Mouse (Mus musculus): ENCODE data around the gene Axl. TPM values are rescaled to one million over a fixed set of nuclear protein-coding genes. Genes with fewer than 3 reads are reported as not detected.

Axl gene
- polyA plus RNA-seq, 1 experiment from 2014 or later = 27.6 TPM

DNA sequence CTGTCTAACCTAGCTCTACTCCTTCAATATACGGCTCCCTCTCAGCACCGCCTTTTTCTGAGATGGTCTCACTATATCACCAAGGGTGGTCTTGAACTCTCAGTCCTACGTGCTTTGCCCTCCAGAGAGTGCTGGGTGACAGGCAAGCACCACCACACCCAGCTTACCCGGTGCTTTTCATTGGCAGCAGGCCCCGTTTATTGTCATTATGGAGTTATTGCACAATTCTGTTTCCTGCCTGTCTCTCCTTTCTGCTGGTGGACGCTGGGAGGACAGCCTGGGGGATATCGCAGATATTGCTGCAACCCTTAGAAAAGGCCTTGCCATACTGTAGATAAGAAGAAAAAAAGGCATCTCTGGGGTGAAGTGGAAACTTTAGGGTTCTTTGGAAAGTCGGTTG, 2.1 kb upstream of the Axl start:
- Histone ChIP-seq H3K9me3 (replicated peaks) (no peaks in the 10 kb centered on the region), H3K27me3 (replicated peaks) (no peaks in the 10 kb centered on the region), H3K27ac (replicated peaks) (no peak overlapping the region), H3K36me3 (no peaks in the 10 kb centered on the region), H3K9ac (replicated peaks) (no peak overlapping the region), H3K4me1 (peaks cover 11% of the 10 kb centered on the region), H3K4me2 (no peak overlapping the region), H3K4me3 (replicated peaks) (no peak overlapping the region)
- ATAC-seq (ENCODE audit: low FRiP score) = no peak
- 73% methylated on average over 8 of the region's 8 CpGs for WGBS

DNA sequence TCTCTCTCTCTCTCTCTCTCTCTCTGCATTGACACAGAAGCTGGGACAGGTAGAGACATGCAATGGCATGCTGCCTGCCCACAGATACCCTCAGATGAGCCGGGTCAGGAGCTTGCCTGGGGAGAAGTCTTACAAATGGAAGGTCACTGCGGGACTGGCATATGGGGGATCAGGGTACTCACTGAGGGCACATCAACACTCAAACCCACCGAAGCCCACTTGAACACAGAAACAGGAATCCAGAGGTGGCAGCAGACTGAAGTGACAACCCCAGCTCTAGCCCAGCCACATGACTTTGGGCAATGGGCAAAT, 580 bp upstream of the Axl start:
- H3K27me3 ChIP-seq (replicated peaks) = no peaks in the 10 kb centered on the region
- no peaks in the 10 kb centered on the region for H3K9me3 ChIP-seq (replicated peaks)
- no peak; the same call in 1 of the 2 replicates for ATAC-seq (ENCODE audit: low FRiP score)
- H3K4me2 ChIP-seq = peak overlapping the region; percentile 65
- peak overlapping the region; percentile 42; the same call in 1 of the 2 replicates for H3K4me3 ChIP-seq (replicated peaks)
- H3K27ac ChIP-seq (replicated peaks) = peak overlapping the region; percentile 3; the same call in 1 of the 2 replicates
- 26% methylated on average over 3 of the region's 3 CpGs for WGBS
- peaks cover 11% of the 10 kb centered on the region for H3K4me1 ChIP-seq
- no peak overlapping the region for H3K9ac ChIP-seq (replicated peaks)
- no peaks in the 10 kb centered on the region for H3K36me3 ChIP-seq

DNA sequence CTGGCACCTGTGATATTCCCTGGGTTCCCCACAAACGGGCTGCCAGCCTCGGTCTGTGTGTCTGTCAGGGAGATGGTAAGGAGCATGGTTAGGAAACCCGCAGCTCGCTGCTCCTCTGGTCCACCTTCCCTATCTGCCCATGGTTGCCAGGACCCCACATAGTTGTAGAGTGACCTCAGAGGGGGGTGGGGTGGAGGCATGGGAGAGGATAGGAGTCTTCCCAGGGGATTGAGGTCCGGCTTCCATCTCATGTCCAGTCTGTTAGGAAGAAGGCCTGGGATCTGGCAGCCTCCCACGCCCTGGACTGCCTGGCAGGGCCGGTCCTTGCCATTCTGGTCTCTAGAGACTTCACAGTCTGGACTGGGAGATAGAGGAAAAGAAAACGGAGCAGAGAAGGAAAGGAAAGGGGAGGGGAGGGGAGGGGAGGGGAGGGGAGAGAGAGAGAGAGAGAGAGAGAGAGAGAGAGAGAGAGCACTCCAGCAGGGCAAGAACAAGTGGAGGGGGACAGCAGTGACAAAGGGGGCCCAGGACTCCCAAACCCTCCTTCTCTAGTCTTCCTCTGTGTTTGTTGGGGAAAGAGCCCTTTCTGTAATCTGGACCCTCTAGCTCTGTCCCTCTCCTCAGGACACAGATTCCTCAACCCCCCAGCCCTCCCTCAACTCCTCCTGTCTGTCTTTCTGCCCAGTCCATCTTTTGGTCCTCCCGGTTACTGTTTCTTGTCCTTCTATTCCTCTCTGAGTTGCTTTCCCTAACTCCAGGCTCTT, 867 bp downstream of the Axl start:
- WGBS = 35% methylated on average over 8 of the region's 9 CpGs
- ATAC-seq (ENCODE audit: low FRiP score) = peak; percentile 25; the same call in 1 of the 2 replicates
- Histone ChIP-seq H3K4me3 (replicated peaks) (peak overlapping the region; percentile 42), H3K27ac (replicated peaks) (peak overlapping the region; percentile 65), H3K27me3 (replicated peaks) (no peaks in the 10 kb centered on the region), H3K9me3 (replicated peaks) (no peaks in the 10 kb centered on the region), H3K4me1 (peaks cover 11% of the 10 kb centered on the region), H3K4me2 (peak overlapping the region; percentile 65), H3K36me3 (no peaks in the 10 kb centered on the region), H3K9ac (replicated peaks) (peak overlapping the region; percentile 40; the same call in 1 of the 2 replicates)

DNA sequence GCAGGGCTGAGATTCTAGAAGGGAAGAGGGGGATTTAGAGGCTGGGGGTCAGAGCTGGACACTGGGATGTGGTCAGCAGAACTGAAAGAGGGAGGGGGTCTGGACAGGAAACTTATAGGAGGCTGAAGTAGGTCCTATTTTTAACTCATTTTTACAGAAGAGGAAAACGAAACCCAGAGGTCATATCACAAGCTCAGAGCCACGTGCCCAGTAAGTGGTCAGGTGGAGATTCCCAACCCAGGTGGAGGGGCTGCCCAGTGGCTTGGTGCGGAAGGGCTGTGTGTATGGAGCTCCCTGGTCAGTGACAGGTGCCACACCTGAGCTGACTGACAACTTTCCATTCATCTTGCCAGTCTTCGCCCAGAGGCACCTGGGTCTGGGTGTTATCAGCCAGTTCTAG, 1.5 kb downstream of the Axl start:
- Histone ChIP-seq H3K9me3 (replicated peaks) (no peaks in the 10 kb centered on the region), H3K36me3 (no peaks in the 10 kb centered on the region), H3K27ac (replicated peaks) (no peak overlapping the region), H3K4me1 (peaks cover 15% of the 10 kb centered on the region), H3K27me3 (replicated peaks) (no peaks in the 10 kb centered on the region), H3K4me2 (peak overlapping the region; percentile 65; the same call in 1 of the 2 replicates), H3K9ac (replicated peaks) (no peak overlapping the region), H3K4me3 (replicated peaks) (no peak overlapping the region)
- WGBS = 78% methylated on average over 4 of the region's 4 CpGs
- ATAC-seq (ENCODE audit: low FRiP score) = no peak

DNA sequence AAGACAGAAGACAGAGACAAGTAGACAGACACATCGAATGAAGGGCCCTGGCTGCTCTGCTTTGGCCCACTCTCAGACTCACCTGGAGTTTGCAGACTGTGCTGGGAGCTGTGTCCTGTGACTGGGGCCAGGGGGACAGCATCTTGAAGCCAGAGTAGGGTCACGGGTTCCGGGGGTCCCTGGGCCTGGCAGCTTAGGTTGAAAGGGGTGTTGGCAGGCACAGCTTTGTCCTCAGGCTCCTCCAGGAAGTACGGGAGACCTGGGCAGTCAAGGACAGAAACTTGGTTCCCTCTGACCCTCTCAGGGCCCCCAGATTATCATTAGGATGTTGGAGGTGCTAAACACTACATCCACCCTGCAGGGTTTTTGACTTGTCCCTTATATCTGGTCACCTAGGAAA, 2.8 kb downstream of the Axl start:
- Histone ChIP-seq H3K4me2 (no peak overlapping the region), H3K4me1 (peaks cover 26% of the 10 kb centered on the region), H3K9ac (replicated peaks) (no peak overlapping the region), H3K4me3 (replicated peaks) (no peak overlapping the region), H3K9me3 (replicated peaks) (no peaks in the 10 kb centered on the region), H3K27ac (replicated peaks) (no peak overlapping the region), H3K36me3 (no peaks in the 10 kb centered on the region), H3K27me3 (replicated peaks) (no peaks in the 10 kb centered on the region)
- ATAC-seq (ENCODE audit: low FRiP score) = no peak
- WGBS = 76% methylated on average over 4 of the region's 4 CpGs

DNA sequence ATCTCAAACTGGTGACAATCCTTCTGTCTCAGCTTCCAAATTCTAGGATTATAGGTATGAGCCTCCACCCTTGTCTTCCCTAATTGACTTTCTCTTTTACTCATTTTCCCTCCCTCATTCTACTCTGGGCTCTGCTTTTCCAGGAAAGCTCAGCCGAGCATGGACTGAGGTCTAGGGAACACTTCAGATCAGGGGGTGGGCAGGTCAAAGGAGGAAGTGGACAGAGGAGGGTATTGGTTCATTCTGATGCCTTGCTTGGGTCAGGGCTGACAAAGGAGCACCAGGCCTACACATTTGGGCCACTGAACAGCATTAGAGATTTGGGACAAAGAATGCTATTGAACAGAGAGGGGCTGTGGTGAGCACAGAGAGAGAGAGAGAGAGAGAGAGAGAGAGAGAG, 3.7 kb downstream of the Axl start:
- no peaks in the 10 kb centered on the region for H3K27me3 ChIP-seq (replicated peaks)
- WGBS = 42% methylated on average over 1 of the region's 1 CpGs
- no peaks in the 10 kb centered on the region for H3K9me3 ChIP-seq (replicated peaks)
- no peak overlapping the region for H3K4me3 ChIP-seq (replicated peaks)
- H3K27ac ChIP-seq (replicated peaks) = no peak overlapping the region
- no peak overlapping the region for H3K9ac ChIP-seq (replicated peaks)
- H3K36me3 ChIP-seq = no peaks in the 10 kb centered on the region
- no peak for ATAC-seq (ENCODE audit: low FRiP score)
- H3K4me1 ChIP-seq = peaks cover 26% of the 10 kb centered on the region
- H3K4me2 ChIP-seq = no peak overlapping the region

DNA sequence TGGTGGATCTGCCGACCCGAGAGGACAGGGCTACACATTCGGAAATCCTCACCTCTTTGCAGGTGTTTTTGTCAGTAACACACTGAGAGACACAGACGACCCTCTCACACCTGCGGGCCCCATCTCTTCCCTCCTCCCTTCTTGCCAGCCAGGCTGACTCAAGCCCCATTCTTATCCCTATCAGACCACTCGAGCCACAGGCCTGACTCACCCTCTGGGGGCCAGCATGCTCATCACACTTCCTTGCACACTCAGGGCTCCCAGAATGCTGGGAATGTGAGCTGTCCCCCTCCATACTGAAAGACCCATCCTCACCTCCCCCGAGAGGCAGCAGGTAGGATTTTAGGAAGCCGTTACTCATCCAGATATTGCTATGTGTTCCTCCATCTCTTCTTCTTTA, 4.8 kb downstream of the Axl start:
- no peak for ATAC-seq (ENCODE audit: low FRiP score)
- Histone ChIP-seq H3K27ac (replicated peaks) (no peak overlapping the region), H3K9ac (replicated peaks) (no peak overlapping the region), H3K4me2 (no peak overlapping the region), H3K4me3 (replicated peaks) (no peak overlapping the region), H3K36me3 (no peaks in the 10 kb centered on the region), H3K27me3 (replicated peaks) (no peaks in the 10 kb centered on the region), H3K4me1 (peaks cover 26% of the 10 kb centered on the region), H3K9me3 (replicated peaks) (no peaks in the 10 kb centered on the region)
- WGBS = 74% methylated on average over 8 of the region's 8 CpGs

DNA sequence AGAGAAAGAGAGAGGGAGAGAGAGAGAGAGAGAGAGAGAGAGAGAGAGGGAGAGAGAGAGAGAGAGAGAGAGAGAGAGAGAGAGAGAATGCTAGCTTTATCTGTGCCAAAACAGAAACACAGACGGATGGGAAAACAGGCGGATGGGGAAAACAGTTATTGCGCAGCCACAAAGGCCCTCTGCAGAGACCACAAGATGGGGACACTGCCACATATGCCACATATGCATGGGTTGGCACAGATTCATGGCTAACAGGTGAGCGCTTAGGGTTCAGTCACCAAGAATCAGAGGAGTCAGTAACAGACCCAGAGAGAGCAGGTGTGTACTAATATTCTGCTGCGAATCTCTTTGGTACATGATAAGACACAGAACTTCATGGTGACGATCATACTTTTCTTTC, 5.8 kb downstream of the Axl start:
- Histone ChIP-seq H3K4me2 (no peak overlapping the region), H3K4me3 (replicated peaks) (no peak overlapping the region), H3K36me3 (no peaks in the 10 kb centered on the region), H3K9me3 (replicated peaks) (no peaks in the 10 kb centered on the region), H3K9ac (replicated peaks) (no peak overlapping the region), H3K4me1 (peaks cover 16% of the 10 kb centered on the region), H3K27ac (replicated peaks) (no peak overlapping the region), H3K27me3 (replicated peaks) (no peaks in the 10 kb centered on the region)
- no peak for ATAC-seq (ENCODE audit: low FRiP score)
- 63% methylated on average over 6 of the region's 6 CpGs for WGBS

DNA sequence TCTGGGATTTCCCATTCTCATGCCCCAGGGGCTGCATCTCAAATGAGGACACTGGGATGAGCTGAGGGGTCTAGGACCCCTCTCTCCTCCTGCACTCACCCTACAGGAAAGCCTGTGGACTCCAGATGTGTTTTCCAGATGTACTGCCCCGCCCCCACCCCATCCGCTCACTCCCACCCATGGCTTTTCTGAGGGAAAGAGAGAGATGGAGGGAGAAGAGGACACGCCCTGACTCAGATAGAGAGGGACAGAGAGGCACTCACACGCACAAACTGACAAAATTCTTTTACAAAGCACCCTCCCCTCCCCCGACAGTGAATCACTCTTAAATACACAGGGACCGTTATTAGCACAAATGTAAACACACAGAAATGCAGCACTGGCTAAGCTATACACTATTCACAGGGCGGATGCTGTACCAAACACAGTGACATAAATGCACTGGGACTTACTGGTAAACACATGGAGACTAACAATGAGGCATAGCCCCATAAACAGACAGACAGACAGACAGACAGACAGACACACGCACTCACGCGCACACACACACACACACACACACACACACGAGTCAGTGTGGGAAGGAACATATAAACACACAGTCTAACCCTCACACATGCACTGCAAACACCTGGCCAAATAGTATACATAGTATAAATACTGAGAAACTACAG, 6.4 kb downstream of the Axl start:
- Histone ChIP-seq H3K27me3 (replicated peaks) (no peaks in the 10 kb centered on the region), H3K36me3 (no peaks in the 10 kb centered on the region), H3K9me3 (replicated peaks) (no peaks in the 10 kb centered on the region), H3K4me1 (peaks cover 16% of the 10 kb centered on the region), H3K9ac (replicated peaks) (peak overlapping the region; percentile 48), H3K27ac (replicated peaks) (peak overlapping the region; percentile 45; the same call in 1 of the 2 replicates), H3K4me2 (peak overlapping the region; percentile 73), H3K4me3 (replicated peaks) (peak overlapping the region; percentile 37)
- 46% methylated on average over 11 of the region's 11 CpGs for WGBS
- ATAC-seq (ENCODE audit: low FRiP score) = peak; percentile 53

DNA sequence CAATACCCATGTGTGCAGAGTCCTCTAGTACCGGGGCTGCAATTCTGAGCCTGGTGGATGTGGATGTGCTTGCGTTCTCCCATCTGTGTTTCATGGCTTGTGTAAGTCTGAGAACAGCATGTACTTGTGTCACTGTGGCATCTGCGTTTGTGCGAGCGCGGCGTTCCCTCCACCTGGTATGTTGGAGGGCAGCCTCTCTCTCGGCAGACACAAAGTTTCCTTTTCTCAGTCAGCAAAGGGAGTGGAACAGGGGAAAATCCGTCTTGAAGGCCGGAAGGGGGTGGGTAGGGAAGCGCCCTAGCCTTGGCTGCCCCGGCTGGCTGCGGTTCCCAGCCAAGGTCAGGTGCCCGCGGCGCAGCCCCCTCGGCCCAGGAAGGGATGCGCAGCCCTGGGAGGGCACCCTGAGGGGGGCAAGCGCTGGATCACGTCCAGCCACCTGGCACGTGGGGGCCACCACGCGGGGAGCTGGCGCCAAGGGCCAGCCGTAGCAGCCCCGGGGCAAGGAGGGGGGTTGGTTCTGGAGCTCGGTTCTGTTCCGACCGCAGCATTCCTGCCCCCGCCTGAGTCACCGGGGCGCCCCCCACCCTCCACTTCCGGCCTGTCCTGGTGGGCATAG, 7.1 kb downstream of the Axl start:
- WGBS = 9% methylated on average over 32 of the region's 33 CpGs
- H3K27me3 ChIP-seq (replicated peaks) = no peaks in the 10 kb centered on the region
- no peaks in the 10 kb centered on the region for H3K36me3 ChIP-seq
- ATAC-seq (ENCODE audit: low FRiP score) = peak; percentile 63
- H3K4me3 ChIP-seq (replicated peaks) = peak overlapping the region; percentile 37
- H3K4me2 ChIP-seq = peak overlapping the region; percentile 73
- peak overlapping the region; percentile 45; the same call in 1 of the 2 replicates for H3K27ac ChIP-seq (replicated peaks)
- peak overlapping the region; percentile 48 for H3K9ac ChIP-seq (replicated peaks)
- H3K4me1 ChIP-seq = peaks cover 16% of the 10 kb centered on the region
- H3K9me3 ChIP-seq (replicated peaks) = no peaks in the 10 kb centered on the region

DNA sequence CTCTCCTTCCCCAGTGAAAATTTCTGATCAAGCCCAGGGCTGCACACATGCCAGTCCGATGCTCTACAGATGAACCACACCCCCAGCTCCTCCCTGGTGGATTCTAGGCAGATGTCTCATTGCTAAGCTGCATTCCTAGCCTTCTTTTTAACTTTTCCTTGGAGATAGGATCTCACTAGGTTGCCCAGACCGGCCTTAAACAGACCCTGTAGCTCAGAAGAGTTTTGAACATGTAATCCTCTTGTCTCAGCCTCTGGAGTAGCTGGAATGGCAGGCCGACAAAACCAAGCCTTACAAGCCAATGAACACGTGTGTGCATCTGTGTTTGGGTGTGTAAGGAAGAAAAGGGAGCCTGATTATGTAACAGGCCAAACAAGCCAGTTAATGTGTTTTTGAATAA, 7.8 kb downstream of the Axl start:
- 46% methylated on average over 4 of the region's 4 CpGs for WGBS
- Histone ChIP-seq H3K9me3 (replicated peaks) (no peaks in the 10 kb centered on the region), H3K36me3 (no peaks in the 10 kb centered on the region), H3K9ac (replicated peaks) (no peak overlapping the region), H3K4me1 (peaks cover 16% of the 10 kb centered on the region), H3K4me2 (no peak overlapping the region), H3K27ac (replicated peaks) (0 out of 2 replicates have a peak overlapping the region, but pooled peaks have one; percentile 45), H3K4me3 (replicated peaks) (no peak overlapping the region), H3K27me3 (replicated peaks) (no peaks in the 10 kb centered on the region)
- no peak for ATAC-seq (ENCODE audit: low FRiP score)

DNA sequence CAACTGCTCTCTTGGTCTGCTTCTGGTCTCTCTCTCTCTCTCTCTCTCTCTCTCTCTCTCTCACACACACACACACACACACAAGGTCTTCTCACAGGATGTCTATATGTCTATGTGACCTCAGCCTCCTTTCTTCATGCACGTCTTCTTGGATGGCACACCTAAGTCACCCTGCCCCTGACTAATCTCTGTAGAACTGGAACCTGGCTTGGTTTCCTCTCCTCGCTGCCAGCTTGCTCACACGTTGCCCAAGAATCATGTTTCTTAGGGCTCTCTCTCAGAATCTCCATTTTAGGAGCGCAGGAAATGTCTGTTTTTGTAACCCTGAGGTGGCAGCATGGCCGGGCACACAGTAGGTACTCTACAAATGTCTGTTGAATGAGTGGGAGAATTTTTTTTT, 8.5 kb downstream of the Axl start:
- ATAC-seq (ENCODE audit: low FRiP score) = no peak
- H3K27ac ChIP-seq (replicated peaks) = no peak overlapping the region
- H3K4me1 ChIP-seq = peaks cover 16% of the 10 kb centered on the region
- no peaks in the 10 kb centered on the region for H3K27me3 ChIP-seq (replicated peaks)
- H3K36me3 ChIP-seq = no peaks in the 10 kb centered on the region
- H3K9ac ChIP-seq (replicated peaks) = no peak overlapping the region
- no peak overlapping the region for H3K4me2 ChIP-seq
- WGBS = 89% methylated on average over 5 of the region's 5 CpGs
- no peak overlapping the region for H3K4me3 ChIP-seq (replicated peaks)
- H3K9me3 ChIP-seq (replicated peaks) = no peaks in the 10 kb centered on the region

Measured in neural tube, embryonic 15.5 days (tissue).